Mouse (Mus musculus) CH12.LX (cell line): ENCODE results near the gene Cbll1. TPM values are rescaled to one million over a fixed set of nuclear protein-coding genes. Genes with fewer than 3 reads are reported as not detected.
A peak's percentile ranks its signal among the peaks of the same experiment; 100 is the strongest.

Source experiments
- DNase-seq: peaks from one replicate; pipeline ENCODE4 v3.0.0-alpha.2; 2013; ENCODE audit errors: extremely low read depth
- H3K27ac ChIP-seq: 2 replicates; pipeline ENCODE4 v1.5.1; 2012; ENCODE audit warnings: low read depth, mild to moderate bottlenecking, control low read depth, moderate library complexity; ENCODE audit not compliant: insufficient read depth
- H3K27me3 ChIP-seq: replicated peaks from 2 replicates; pipeline ENCODE3; 2012; ENCODE audit warnings: inconsistent platforms
- H3K36me3 ChIP-seq, 2 experiments: replicated peaks in 1 of 2; 2 replicates each; pipeline versions ENCODE3 to v1.6.1; 2012; ENCODE audit warnings: inconsistent platforms in 1 of 2, low read length in 1 of 2, mild to moderate bottlenecking in 1 of 2, mixed read lengths in 1 of 2, moderate library complexity in 1 of 2; ENCODE audit not compliant: control insufficient read depth in 1 of 2, insufficient read depth in 1 of 2
- H3K4me1 ChIP-seq, 2 experiments: 2 replicates each; pipeline ENCODE4 v1.6.1; 2012; ENCODE audit warnings: inconsistent platforms in 1 of 2, moderate library complexity in 1 of 2; ENCODE audit not compliant: insufficient read depth in 2 of 2, control insufficient read depth in 1 of 2
- H3K4me2 ChIP-seq: 2 replicates; pipeline ENCODE4 v1.6.1; 2012; ENCODE audit warnings: low read depth, mild to moderate bottlenecking, control low read depth; ENCODE audit not compliant: poor library complexity, insufficient read depth, severe bottlenecking
- H3K4me3 ChIP-seq, 3 experiments: fragments of 150-350 bp in 1 of 3; sonication (generic) in 1 of 3; replicated peaks in 1 of 3; 2 replicates each; pipeline versions ENCODE3 to v1.5.1; 2011 to 2012; ENCODE audit warnings: low read depth in 2 of 3, low read length in 2 of 3, mild to moderate bottlenecking in 2 of 3, moderate library complexity in 2 of 3, control low read depth in 1 of 3, improper control_type of control experiment in 1 of 3, inconsistent platforms in 1 of 3, mixed read lengths in 1 of 3; ENCODE audit not compliant: poor library complexity in 1 of 3
- H3K79me2 ChIP-seq: replicated peaks from 2 replicates; pipeline ENCODE4 v1.6.1; 2012; ENCODE audit warnings: mild to moderate bottlenecking, moderate library complexity; ENCODE audit not compliant: control insufficient read depth, poor library complexity, insufficient read depth, severe bottlenecking; ENCODE audit errors: extremely low read depth
- H3K9ac ChIP-seq: 2 replicates; pipeline ENCODE4 v1.6.1; 2012; ENCODE audit warnings: low read depth, mild to moderate bottlenecking, control low read depth, moderate library complexity; ENCODE audit not compliant: insufficient read depth
- H3K9me3 ChIP-seq: replicated peaks from 2 replicates; pipeline ENCODE3; 2012; ENCODE audit warnings: low read length, inconsistent platforms, mixed read lengths
- BHLHE40 ChIP-seq: IDR thresholded peaks from 2 replicates; pipeline ENCODE4 v1.6.1; 2011; ENCODE audit warnings: mild to moderate bottlenecking, low read depth, low read length, improper control_type of control experiment
- CHD2 ChIP-seq: IDR thresholded peaks from 2 replicates; pipeline ENCODE4 v1.6.1; 2011; ENCODE audit warnings: low read length, improper control_type of control experiment
- CTCF ChIP-seq, 2 experiments: IDR thresholded peaks in 1 of 2; conservative IDR thresholded peaks in 1 of 2; 2 replicates each; pipeline ENCODE4 v1.5.1; 2011 to 2012; ENCODE audit warnings: low read depth in 2 of 2, low read length in 2 of 2, improper control_type of control experiment in 1 of 2, inconsistent platforms in 1 of 2, mild to moderate bottlenecking in 1 of 2, moderate library complexity in 1 of 2
- E2F4 ChIP-seq: IDR thresholded peaks from 2 replicates; pipeline ENCODE4 v1.6.1; 2011; ENCODE audit warnings: low read depth, low read length, improper control_type of control experiment; ENCODE audit not compliant: insufficient replicate concordance
- ELF1 ChIP-seq: IDR thresholded peaks from 2 replicates; pipeline ENCODE4 v1.6.1; 2014; ENCODE audit warnings: low read depth, mild to moderate bottlenecking, inconsistent platforms, low read length, improper control_type of control experiment
- EP300 ChIP-seq: IDR thresholded peaks from 2 replicates; pipeline ENCODE4 v1.6.1; 2011; ENCODE audit warnings: low read length, improper control_type of control experiment
- ETS1 ChIP-seq: conservative IDR thresholded peaks from 2 replicates; pipeline ENCODE4 v1.6.1; 2012; ENCODE audit warnings: low read depth, mild to moderate bottlenecking, inconsistent platforms, low read length, improper control_type of control experiment, moderate library complexity
- GABPA ChIP-seq: IDR thresholded peaks from 2 replicates; pipeline ENCODE4 v1.6.1; 2012; ENCODE audit warnings: low read depth, low read length, improper control_type of control experiment, inconsistent platforms; ENCODE audit not compliant: insufficient replicate concordance
- HCFC1 ChIP-seq: IDR thresholded peaks from 2 replicates; pipeline ENCODE4 v1.6.1; 2012; ENCODE audit warnings: low read depth, mild to moderate bottlenecking, inconsistent platforms, low read length, improper control_type of control experiment
- IRF4 ChIP-seq: IDR thresholded peaks from 2 replicates; pipeline ENCODE4 v1.6.1; 2014; ENCODE audit warnings: low read depth, mild to moderate bottlenecking, inconsistent platforms, low read length, improper control_type of control experiment
- JUND ChIP-seq: conservative IDR thresholded peaks from 2 replicates; pipeline ENCODE4 v1.6.1; 2011; ENCODE audit warnings: low read depth, low read length, improper control_type of control experiment
- KAT2A ChIP-seq: IDR thresholded peaks from 2 replicates; pipeline ENCODE4 v1.6.1; 2012; ENCODE audit warnings: low read length, improper control_type of control experiment, inconsistent platforms; ENCODE audit not compliant: insufficient replicate concordance
- MAFK ChIP-seq: IDR thresholded peaks from 2 replicates; pipeline ENCODE4 v1.6.1; 2011; ENCODE audit warnings: low read length, improper control_type of control experiment; ENCODE audit not compliant: insufficient replicate concordance
- MAX ChIP-seq: IDR thresholded peaks from 2 replicates; pipeline ENCODE4 v1.6.1; 2011; ENCODE audit warnings: low read length, improper control_type of control experiment
- MAZ ChIP-seq: IDR thresholded peaks from 2 replicates; pipeline ENCODE4 v1.6.1; 2012; ENCODE audit warnings: low read depth, mild to moderate bottlenecking, inconsistent platforms, low read length, improper control_type of control experiment, moderate library complexity
- MEF2A ChIP-seq: IDR thresholded peaks from 2 replicates; pipeline ENCODE4 v1.6.1; 2014; ENCODE audit warnings: low read depth, mild to moderate bottlenecking, inconsistent platforms, low read length, improper control_type of control experiment, borderline replicate concordance
- MXI1 ChIP-seq: IDR thresholded peaks from 2 replicates; pipeline ENCODE4 v1.6.1; 2011; ENCODE audit warnings: mild to moderate bottlenecking, low read depth, low read length, improper control_type of control experiment
- MYC ChIP-seq: IDR thresholded peaks from 2 replicates; pipeline ENCODE4 v1.6.1; 2011; ENCODE audit warnings: low read depth, mild to moderate bottlenecking, improper control_type of control experiment, low read length
- NELFE ChIP-seq: IDR thresholded peaks from 2 replicates; pipeline ENCODE4 v1.6.1; 2011; ENCODE audit warnings: low read depth, low read length, improper control_type of control experiment
- NRF1 ChIP-seq: IDR thresholded peaks from 2 replicates; pipeline ENCODE4 v1.6.1; 2014; ENCODE audit warnings: low read depth, mild to moderate bottlenecking, inconsistent platforms, low read length, improper control_type of control experiment, moderate library complexity
- POLR2A ChIP-seq: IDR thresholded peaks from 2 replicates; pipeline ENCODE4 v1.6.1; 2011; ENCODE audit warnings: low read depth, mild to moderate bottlenecking, improper control_type of control experiment, low read length
- POLR2AphosphoS2 ChIP-seq: IDR thresholded peaks from 2 replicates; pipeline ENCODE4 v1.6.1; 2011; ENCODE audit warnings: low read depth, low read length, improper control_type of control experiment
- RCOR1 ChIP-seq: conservative IDR thresholded peaks from 2 replicates; pipeline ENCODE4 v1.6.1; 2012; ENCODE audit warnings: low read depth, mild to moderate bottlenecking, inconsistent platforms, low read length, improper control_type of control experiment
- SIN3A ChIP-seq: IDR thresholded peaks from 2 replicates; pipeline ENCODE4 v1.6.1; 2012; ENCODE audit warnings: low read length, improper control_type of control experiment, inconsistent platforms
- SMC3 ChIP-seq: IDR thresholded peaks from 2 replicates; pipeline ENCODE4 v1.6.1; 2011; ENCODE audit warnings: low read depth, low read length, improper control_type of control experiment
- TBP ChIP-seq: conservative IDR thresholded peaks from 2 replicates; pipeline ENCODE4 v1.6.1; 2011; ENCODE audit warnings: low read depth, low read length, improper control_type of control experiment
- TCF12 ChIP-seq: IDR thresholded peaks from 2 replicates; pipeline ENCODE4 v1.6.1; 2014; ENCODE audit warnings: low read depth, mild to moderate bottlenecking, inconsistent platforms, low read length, improper control_type of control experiment
- UBTF ChIP-seq: IDR thresholded peaks from 2 replicates; pipeline ENCODE4 v1.6.1; 2012; ENCODE audit warnings: low read depth, mild to moderate bottlenecking, inconsistent platforms, low read length, improper control_type of control experiment, moderate library complexity
- ZC3H11A ChIP-seq: IDR thresholded peaks from 2 replicates; pipeline ENCODE4 v1.6.1; 2012; ENCODE audit warnings: low read depth, mild to moderate bottlenecking, inconsistent platforms, low read length, improper control_type of control experiment
- ZKSCAN1 ChIP-seq: IDR thresholded peaks from 2 replicates; pipeline ENCODE4 v1.6.1; 2012; ENCODE audit warnings: low read depth, inconsistent platforms, low read length, improper control_type of control experiment, borderline replicate concordance
- ZMIZ1 ChIP-seq: IDR thresholded peaks from 2 replicates; pipeline ENCODE4 v1.6.1; 2012; ENCODE audit warnings: low read depth, mild to moderate bottlenecking, inconsistent platforms, low read length, improper control_type of control experiment
- ZNF384 ChIP-seq: IDR thresholded peaks from 2 replicates; pipeline ENCODE4 v1.6.1; 2012; ENCODE audit warnings: low read depth, low read length, improper control_type of control experiment, inconsistent platforms
- dilution Hi-C: fragments of 300-500 bp; cut with MboI; formaldehyde crosslinking; loops from 2 replicates; pipeline ENCODE4 v1.14.3; 2020; ENCODE audit warnings: low sequenced_read_pairs; ENCODE audit not compliant: extremely low pct_unique_long_range_greater_than_20kb, extremely low pct_ligation_motif_present
- in situ Hi-C: fragments of 300-500 bp; cut with MboI; formaldehyde crosslinking; loops from 3 replicates; pipeline ENCODE4 v1.14.3; 2019; ENCODE audit warnings: low sequenced_read_pairs, low pct_ligation_motif_present, low pct_unique_long_range_greater_than_20kb, mixed read lengths
- polyA plus RNA-seq: library from polyadenylated mRNA; unstranded; fragments of >175 nt; gene quantifications from 2 replicates; pipeline ENCODE4 v1.2.1, GENCODE M21; 2012; ENCODE audit warnings: low read depth; ENCODE audit not compliant: insufficient read length
- total RNA-seq, 2 experiments: library from RNA; depleted of rRNA; stranded (reverse); fragments of 300-350 nt in 1 of 2; fragments of >200 nt in 1 of 2; gene quantifications; 2 replicates each; pipeline ENCODE4 v1.2.3; 2012 to 2014

Cbll1 gene
- total RNA-seq (2012; rRNA removed) (4.5 TPM in 2 replicates), total RNA-seq (2014; rRNA removed) (4.6 and 5.2 TPM in 2 replicates), polyA plus RNA-seq (16.4 and 18.8 TPM in 2 replicates)

GRCm38 (mm10) chr12:31499314-31500131, at the start of gene Cbll1:
Cbll1 (minus strand) TSS chr12:31499616.
- peaks cover 38% of the 10 kb centered on the region for H3K79me2 ChIP-seq
- H3K4me3 ChIP-seq = peak within 1 kb of the TSS; percentile 96 to 98 (median 96)
- peak; percentile 91 for DNase-seq
- H3K27me3 ChIP-seq = no peaks in the 10 kb centered on the region
- peak within 1 kb of the TSS; percentile 96 for H3K4me2 ChIP-seq
- H3K4me1 ChIP-seq = peaks cover 7 to 21% of the 10 kb centered on the region in 2 experiments
- no peaks in the 10 kb centered on the region for H3K9me3 ChIP-seq
- H3K9ac ChIP-seq = peak within 1 kb of the TSS; percentile 80
- in situ Hi-C loops = loop anchor here (10.0 to 25.0 kb wide), 2 partner anchors 225 to 438 kb away; no protein-coding TSS in a partner anchor
- peak within 1 kb of the TSS; percentile 81 for H3K27ac ChIP-seq
- TF ChIP-seq MAZ (peak; percentile 76), NRF1 (peak; percentile 79), E2F4 (no peak), GABPA (no peak; the same call in 1 of the 2 replicates), MXI1 (peak; percentile 79), RCOR1 (peak; percentile 73; the same call in 1 of the 2 replicates), MAX (peak; percentile 58), TCF12 (peak; percentile 8), MYC (peak; percentile 19), ZC3H11A (no peak), CTCF (conservative IDR thresholded peaks at IDR 0.05 in 1 of 2, IDR thresholded peaks at IDR 0.05 in 1 of 2; ENCODE audit: low read depth in 2 of 2, low read length in 2 of 2) (no peak), ELF1 (peak; percentile 94), POLR2AphosphoS2 (no peak), ZNF384 (no peak; the same call in 1 of the 2 replicates), JUND (no peak), NELFE (peak; percentile 72), MEF2A (peak; percentile 37), CHD2 (0 out of 2 replicates have a peak, but pooled peaks have one; percentile 52), MAFK (peak; percentile 23; the same call in 1 of the 2 replicates), SIN3A (0 out of 2 replicates have a peak, but pooled peaks have one; percentile 51), TBP (0 out of 2 replicates have a peak, but pooled peaks have one; percentile 9), SMC3 (no peak), KAT2A (peak; percentile 85; the same call in 1 of the 2 replicates), HCFC1 (peak; percentile 92), EP300 (0 out of 2 replicates have a peak, but pooled peaks have one; percentile 21), ETS1 (peak; percentile 18; the same call in 1 of the 2 replicates), POLR2A (peak; percentile 72; the same call in 1 of the 2 replicates), ZKSCAN1 (no peak), BHLHE40 (peak; percentile 12), UBTF (peak; percentile 90), ZMIZ1 (peak; percentile 89), IRF4 (peak; percentile 6; the same call in 1 of the 2 replicates)
- TF ChIP-seq, all 38 proteins: peak for 23
- peaks cover 0 to 9% of the 10 kb centered on the region in 2 experiments for H3K36me3 ChIP-seq
- dilution Hi-C loops = no loop called here
